Mouse (Mus musculus) left cerebral cortex, adult 18-20 months (tissue): ENCODE data around the gene Stn1. TPM values are rescaled to one million over a fixed set of nuclear protein-coding genes. Genes with fewer than 3 reads are reported as not detected.

ENCODE experiments used
- DNase-seq, 2 experiments: peaks; one replicate each; pipeline ENCODE4 v3.0.0; 2021 to 2022; ENCODE audit warnings: low spot score in 2 of 2, mixed read lengths in 1 of 2
- total RNA-seq, 2 experiments: library from RNA; stranded (reverse); gene quantifications; 2 replicates each; pipeline ENCODE4 v1.2.3; 2021

Stn1 gene
- total RNA-seq, 2 experiments from 2014 or later: 24.9 to 25.3 TPM

DNA sequence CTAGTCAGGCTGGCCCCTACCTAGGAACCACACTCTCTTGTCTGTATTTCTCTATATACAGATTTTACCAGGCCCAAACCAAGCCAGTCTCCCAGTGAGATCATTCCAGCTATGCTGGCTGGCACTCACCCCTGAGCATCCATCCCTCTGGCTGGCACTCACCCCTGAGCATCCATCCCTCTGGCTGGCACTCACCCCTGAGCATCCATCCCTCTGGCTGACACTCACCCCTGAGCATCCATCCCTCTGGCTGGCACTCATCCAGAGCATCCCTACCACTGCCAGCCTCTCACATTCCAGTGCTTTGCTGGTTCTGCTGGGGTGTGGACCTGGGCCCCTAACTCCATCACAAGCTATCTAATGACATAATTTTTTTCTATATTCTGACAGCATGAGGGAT lies 8.2 kb upstream of the Stn1 start:
- DNase-seq: no peak

DNA sequence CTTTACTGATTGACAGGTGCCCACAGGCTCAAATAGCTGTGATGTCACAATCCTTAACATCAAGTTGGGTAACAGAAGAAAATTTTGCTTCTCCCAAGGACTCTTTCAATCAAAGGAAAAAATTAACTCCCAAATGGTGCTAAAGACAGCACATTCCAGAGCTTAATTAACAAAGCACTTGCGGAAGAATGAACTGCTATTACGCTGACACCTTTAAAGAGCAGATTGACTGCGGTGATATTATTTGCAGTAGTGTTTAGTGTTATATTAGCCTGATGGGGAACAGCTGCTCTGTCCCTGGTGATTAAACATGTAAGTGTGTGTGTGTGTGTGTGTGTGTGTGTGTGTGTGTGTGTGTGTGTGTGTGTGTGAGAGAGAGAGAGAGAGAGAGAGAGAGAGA lies 7.7 kb upstream of the Stn1 start:
- no peak for DNase-seq

DNA sequence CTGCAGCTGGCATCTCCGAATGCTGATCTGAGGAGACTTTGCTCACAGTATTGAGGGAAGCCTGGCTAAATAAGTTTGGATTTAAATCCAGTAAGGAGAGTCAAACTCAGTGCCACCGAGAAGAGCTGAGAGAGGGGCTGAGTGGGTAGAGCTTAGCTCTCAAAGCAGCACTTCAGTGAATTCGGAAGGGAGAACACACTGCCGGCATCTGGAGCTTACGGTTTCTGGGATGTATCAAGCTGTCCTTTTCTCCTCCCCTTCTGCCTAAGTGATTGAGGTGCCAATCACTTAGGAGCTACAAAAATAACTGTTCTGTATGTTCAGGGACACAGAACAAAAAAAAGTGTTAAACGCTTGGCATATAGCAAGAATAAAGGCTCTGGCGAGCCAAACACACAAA lies 5.1 kb upstream of the Stn1 start:
- no peak for DNase-seq

DNA sequence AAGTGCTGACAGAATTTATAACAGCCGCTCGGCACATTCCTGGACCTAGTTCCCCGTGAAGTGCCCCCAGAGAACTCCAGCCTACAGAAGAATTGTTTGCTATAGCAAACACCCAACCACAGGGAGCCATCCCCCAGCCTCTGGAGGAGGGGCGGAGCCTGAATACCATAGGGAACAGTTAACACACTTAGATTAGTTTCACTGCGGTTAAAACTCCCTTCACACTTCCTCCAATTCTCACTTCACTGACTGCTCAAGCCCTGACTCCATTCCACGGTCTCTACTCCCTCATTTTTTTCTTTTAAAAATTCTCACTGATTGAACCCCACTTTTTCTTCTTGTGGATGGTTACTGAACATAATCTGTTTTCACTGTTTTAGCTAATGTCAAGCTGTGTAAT lies 1.5 kb upstream of the Stn1 start:
- no peak for DNase-seq

DNA sequence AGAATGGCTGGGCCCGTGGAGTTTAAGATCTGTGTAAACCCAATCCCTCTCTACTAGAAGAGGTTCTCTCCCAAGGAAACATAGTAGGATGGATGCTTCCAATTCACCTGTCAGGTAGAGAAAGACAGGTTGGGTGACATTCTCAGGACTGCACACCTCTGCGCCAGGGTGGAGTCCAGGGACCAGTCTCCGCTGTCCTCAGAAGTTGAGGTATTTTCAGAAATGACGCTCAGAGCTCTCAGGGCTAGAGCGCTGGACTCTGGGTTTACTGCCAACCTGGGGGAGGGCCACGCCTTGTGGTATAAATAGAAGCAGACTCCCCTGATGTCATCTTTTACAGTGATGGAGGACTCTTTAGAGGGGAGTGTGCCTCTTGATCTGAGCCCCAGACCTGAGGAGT lies 572 bp upstream of the Stn1 start:
- no peak for DNase-seq

DNA sequence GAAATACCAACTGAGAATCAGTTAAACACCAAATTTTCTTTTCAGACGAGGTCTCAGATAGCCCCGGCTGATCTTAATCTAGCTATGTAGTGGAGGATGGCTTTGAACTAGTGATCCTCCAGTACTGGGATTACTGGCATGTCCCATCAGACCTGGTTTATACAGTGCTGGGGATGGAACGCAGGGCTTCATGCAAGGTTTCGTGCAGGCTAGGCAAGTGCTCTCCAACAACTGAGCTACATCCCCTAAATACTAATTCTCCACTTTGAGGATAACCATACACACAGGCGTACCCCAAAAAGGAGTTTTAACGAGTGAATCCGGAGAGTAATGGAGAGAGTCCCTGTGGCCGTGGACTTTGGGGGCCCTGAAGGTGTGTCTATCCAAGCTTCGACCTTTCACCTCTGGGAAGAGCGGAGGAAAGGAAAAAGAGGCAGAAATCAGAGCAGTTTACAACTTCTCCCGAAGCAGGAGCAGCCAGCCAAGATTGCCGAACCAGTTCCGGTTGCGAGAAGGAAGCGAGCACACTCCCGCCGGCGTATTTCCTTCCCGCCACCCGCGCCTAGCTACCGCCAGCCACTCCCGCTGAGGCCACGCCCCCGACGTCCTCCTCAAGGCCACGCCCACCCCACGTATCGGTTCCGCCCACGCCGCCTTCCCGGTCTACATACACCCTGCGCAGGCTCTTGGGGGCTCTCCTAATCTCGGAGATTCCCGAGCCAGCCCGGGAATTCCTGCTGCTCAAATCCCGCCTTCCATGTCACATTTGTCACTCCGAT lies 597 bp downstream of the Stn1 start:
- peak; percentile 96 to 98 for DNase-seq

DNA sequence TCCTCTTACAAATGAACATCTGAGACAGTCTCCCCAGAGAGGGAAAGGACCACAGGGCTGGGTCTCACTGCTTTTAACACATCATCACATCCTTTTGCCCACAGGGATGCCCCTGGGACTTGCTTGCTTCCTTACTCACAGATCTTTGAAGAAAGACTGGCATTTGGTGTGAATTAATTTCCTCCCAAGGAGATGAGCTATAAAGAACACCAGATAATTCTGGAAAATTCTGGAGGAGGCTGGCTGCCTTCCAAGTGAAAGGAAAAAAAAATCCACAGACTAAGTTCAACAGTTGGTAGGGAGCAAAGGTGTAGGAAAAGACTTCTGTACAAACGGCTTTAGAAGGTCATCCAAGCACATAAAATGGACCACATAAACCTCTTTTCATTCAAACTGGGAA lies 3.2 kb downstream of the Stn1 start:
- DNase-seq: peak in 1 of 2 experiments; percentile 29

DNA sequence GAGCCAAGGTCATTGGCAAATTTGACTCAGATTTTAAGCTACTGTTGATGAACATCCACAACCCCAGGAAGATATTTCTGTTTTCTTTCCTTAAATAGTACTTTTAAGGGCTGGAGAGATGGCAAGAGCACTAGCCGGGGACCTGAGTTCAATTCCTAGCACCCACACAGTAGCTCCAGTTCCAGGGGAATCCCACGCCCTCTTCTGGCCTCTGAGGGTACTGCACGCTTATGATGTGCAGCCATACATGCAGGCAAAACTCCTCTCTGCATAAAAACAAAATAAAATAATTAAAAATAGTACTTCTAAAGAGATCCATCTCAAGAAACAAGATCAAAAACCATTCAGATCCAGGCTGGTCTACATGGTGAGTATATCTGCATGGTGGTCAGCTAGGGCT lies 4.9 kb downstream of the Stn1 start:
- DNase-seq: no peak

DNA sequence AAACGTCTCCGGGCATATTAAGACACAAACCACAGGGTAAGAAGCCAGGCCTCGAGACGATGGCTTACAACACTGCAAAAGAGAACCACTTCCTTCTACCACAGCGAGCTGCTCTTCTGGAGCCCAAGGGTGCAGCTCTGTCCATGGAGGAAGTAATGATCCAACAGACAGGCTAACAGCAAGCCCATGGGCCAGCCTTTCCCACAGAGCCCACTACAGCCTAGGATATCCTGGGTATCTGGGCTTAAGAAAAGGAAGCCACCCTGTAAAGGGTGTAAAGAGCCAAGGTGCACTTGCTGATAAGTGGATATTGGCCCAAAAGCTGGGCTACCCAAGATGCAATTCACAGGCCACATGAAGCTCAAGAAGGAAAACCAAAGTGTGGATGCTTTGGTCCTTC lies 6.0 kb downstream of the Stn1 start:
- no peak for DNase-seq

DNA sequence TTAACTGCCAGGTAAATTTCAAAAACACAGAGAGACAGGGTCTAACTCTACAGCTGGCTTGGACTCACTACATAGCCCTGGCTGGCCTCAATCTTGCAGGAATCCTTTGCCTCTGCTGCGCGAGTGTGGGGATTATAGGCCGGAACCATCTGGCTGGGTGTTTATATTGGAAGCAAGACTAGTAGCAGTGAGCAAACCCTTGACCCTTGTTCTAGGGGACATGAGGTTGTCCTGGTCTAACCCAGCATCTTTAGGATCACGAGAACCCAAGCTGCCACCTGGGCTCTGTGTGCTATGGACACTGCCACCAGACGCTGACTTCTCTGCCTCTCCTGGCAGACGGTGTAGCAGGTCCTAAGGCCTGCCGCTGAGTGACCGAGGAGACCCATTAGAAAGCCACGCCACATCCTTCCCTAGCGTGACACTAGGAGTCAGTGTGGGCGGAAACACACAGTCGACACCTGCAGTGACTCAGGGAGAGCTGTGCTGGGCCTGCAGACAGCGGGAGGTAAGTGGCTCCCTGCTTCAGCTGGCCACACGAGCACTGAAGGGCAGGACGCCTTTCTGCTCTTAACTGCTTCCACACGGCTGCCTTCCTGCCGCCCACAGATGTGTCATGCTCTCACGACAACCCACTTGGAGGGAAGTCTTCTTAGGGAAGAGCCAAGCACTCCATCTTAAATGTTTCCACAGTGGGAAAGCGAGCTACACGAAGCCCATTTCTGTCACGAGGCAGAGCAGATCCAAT lies 10.9 kb downstream of the Stn1 start:
- DNase-seq: peak; percentile 29 to 52

DNA sequence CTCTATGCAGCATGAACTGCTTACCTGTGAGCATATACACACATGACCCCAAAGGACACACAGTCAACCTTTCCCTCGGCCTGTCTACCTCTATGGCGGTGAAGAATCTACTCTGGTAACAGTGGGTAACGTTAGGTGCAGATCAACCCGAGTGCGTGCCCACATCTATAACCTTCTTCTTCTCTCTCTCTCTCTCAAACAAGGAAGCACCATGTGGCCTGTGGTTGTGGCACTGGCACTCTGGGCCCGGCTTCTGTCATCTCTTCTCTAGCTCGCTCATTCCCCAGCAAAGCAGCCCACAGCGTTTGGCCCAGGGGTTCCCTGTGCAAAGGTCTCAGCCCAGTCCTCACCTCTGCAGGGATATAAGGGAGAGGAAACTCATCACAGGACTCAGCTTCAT lies 12.4 kb downstream of the Stn1 start:
- DNase-seq: no peak

DNA sequence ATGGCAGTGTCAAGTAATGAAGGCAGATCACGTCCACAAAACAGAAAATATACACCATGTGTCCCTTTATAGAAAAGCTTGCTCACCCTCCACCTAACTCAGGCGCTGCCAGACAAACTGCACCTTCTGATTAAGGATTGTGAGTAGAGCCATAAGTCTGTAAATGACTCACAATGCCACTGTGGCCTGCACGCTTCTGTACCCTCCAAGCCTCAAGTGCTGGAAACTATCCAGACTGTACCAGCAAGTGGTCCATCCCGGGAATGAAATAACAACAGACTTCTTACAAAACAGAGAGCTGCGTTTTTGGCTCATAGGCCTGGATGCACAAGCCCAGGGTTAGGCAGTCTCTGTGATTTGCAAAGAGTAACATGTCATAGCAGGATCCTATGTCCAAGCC lies 15.9 kb downstream of the Stn1 start:
- DNase-seq: no peak

DNA sequence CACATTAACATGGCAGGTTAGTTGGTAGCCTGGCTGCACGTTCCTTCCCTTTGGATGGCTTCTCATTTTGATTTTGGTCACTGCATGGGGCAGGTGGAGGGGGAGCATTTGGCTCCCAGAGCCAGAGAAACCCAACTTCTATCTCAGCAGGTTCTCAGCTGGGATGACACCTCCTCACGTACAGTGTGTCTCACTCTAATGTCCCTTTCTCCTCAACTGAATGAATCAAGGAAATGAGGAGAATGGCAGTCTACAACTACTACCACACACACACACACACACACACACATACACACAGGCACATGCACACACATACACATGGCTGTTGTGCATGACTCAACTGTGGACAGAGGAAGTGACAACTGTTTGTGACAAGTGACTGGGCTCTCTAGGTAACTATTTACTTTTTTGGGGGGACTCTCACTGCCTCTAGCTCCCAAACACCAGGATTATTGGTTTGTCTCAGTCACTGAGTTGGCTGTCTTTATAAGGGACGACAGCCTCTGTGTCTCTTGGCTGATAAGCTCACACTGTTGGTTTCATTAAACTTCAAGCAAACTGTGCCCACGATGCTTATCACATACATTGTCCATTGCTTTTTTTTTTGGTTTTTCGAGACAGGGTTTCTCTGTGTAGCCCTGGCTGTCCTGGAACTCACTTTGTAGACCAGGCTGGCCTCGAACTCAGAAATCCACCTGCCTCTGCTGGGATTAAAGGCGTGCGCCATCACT lies 18.0 kb downstream of the Stn1 start:
- no peak for DNase-seq

DNA sequence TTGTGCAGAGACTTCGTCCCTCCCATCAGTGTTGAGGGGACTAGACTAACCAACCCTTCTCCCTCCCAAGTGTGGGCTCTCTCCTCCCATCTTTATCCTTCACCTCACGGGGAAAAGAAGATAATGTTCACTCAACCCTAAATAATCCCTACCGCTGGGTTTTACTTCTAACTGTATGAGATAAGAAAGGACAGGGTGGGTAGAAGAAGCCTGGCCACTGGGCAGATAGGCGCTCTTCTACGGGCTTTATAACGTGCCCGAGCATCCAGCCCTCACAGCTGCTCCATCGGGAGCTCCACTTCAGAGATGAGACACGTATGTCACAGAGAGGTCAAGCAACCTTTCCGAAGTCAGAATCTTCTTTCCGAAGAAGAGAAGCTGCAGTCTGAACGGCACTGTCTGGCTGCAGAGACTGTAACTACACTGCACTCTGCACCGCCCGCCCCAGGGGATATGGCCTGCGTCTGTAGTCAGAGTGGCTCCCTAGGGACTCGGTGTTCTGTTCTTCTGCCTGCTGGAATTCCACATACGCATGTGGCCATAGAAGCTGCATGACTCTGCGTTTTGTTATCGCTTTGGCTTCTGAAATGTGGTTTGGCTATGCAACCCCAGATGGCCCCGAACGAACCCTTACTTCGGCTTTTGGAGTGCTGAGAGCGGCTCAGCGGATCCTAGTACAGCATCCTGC lies 18.7 kb downstream of the Stn1 start:
- DNase-seq: no peak

DNA sequence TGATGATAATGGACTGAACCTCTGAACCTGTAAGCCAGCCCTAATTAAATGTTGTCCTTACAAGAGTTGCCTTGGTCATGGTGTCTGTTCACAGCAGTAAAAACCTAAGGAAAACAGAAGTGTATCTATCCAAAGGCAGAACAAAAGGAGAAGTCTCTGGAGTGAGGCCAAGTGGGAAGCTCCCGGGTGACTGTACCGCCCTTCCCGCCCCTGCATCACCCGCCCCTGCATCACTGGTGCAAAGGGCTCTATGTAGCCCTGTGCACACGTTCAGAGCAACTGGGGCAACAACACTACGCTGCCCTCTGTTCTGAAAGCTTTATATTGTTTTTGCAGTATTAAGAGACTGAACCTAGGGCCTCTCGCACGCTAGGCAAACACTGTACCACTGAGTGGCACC lies 19.7 kb downstream of the Stn1 start:
- DNase-seq: no peak

DNA sequence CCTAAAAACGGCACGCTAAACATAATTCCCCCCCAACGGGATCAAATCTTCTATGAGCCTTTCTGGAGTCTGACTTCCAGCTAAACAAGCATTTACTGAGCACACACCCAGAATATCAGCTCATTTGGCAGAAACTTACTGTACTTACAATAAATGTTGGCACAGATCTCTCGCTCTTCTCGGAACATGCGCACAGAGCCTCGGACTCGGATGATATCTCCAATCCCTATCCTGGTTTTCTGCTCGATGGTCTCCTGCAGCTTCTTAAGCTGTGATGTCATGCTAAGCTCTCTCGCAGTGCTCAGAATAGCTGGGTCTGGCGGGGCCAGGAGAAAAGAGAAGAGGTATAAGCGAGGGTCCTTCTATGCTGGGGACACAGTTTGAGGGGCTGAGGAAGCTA lies 20.4 kb downstream of the Stn1 start:
- no peak for DNase-seq

DNA sequence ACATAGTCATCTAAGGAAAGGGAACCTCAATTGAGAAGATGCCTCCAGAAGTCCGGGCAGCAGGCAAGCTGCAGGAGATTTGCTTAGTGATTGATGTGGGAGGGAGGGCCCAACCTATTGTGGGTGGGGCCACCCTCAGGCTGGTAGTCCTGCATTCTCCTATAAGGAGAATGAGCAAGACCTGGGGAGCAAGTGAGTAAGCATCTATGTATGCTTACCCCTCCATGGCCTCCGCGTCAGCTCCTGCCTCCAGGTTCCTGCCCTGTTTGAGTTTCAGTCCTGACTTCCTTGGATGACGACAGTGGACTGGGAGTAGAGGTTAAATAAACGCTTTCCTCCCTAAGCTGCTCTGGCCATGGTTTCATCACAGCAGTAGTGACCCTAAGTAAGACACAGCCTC lies 22.2 kb downstream of the Stn1 start:
- DNase-seq: no peak

DNA sequence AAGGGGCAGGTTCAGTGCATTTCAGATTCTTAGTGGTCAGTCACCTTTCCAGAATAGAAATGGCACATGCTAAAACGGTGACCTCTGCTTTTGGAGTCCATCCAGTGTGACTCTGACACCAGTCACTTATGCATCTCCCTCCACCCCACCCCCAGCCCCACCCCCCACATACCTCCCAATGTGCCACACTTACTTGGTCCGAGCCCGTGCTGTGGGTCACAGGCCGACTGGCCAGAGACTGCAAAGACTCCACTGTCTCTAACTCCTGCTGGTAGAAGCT lies 23.7 kb downstream of the Stn1 start:
- DNase-seq: no peak

DNA sequence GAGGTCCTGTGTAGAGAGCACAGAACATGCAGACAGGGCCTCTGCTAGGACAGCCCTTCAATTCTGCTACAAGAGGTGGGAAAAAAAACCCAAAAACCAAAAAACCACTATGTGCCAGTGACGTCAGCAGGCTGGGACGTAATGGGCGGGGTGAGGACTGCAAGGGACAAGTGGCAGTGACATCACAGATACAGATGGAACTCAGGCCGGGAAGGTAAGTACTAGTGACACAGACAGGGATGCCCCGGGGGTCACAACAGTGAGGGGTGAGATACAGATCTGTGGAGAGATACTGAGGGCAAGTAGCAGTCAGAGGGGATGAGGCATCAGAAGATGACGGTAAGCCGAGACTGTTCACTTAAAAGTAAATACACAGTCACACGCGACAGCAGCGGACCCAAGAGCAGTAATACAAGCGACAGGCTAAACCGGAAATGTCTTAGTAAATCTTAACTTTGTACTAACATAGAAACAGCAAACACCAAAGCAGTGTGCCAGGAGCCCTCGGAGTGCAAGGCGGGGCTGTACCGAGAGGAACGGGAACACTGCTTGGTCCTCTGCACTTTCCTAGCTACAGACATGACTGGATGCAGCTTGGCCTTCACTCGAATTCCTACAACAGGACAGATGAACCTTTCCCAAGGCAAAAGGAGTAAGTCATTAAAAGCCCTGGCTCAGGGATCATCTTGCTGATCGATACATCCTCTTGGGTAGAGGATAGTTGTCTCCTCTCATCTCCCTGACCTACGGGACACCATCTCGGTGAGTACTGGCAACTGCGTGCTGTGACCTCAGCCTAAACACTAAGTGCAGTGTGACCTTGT lies 24.3 kb downstream of the Stn1 start:
- DNase-seq: no peak

DNA sequence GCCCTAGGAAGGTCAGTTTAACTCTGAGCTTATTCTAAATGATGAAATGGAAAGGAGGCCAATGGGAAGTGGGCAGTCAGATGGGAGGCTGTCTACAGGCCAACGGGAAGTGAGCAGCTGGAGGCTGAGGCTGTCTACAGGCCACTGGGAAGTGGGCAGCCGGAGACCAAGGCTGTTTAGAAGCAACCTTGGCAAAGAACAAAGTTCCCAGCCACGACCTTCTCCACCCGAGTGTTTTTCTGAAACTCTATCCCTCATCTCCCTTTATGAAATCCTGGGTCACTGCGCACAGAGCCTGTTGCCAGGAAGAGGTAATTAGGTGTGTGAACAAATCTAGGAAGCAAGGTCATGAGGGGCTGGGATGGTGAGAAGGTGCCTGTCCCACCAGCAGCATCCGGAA lies 25.3 kb downstream of the Stn1 start:
- no peak for DNase-seq

DNA sequence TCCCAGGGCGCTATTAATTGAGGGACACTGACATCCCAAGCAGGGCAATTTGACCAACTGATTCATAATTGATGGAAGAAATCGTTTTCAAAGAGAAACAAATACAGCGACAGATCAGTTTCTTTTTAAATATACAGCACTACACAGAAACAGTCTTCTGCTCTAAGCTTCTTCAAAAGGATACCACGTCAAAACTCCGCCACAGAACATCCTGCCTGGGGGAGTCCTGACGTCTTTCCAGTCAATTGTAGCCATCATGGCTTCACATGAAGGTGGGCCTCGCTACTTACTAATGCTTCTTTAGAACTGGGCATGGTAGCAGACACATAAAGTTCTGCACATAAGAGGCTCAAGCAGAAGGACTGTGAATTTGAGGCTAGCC lies 26.0 kb downstream of the Stn1 start:
- no peak for DNase-seq
